8 mouse cellular contexts compared by ENCODE assay signal in genomic region chr7:29296998-29297397, GRCm38 (mm10). TPM values are rescaled to one million over a fixed set of nuclear protein-coding genes. Genes with fewer than 3 reads are reported as not detected.
A peak's percentile ranks its signal among the peaks of the same experiment; 100 is the strongest.
DNase-seq lines count a peak whose midpoint lies in the region.
"Had no signal": no experiment of that assay in that cellular context is flagged by ENCODE, and none has a peak within 500 bp of the region (broad histone marks: within the 10 kb centered on the region; RNA-seq: fewer than 3 reads in every experiment).

No protein-coding gene starts in this region.

- no peaks in the 10 kb centered on the region for H3K27me3 ChIP-seq in splenic B cell, adult 2 months (ENCODE audit: control insufficient read depth, insufficient read depth, low read length, poor library complexity, severe bottlenecking)

- no peaks in the 10 kb centered on the region for H3K36me3 ChIP-seq in splenic B cell, adult 2 months (ENCODE audit: control insufficient read depth, insufficient read depth, low read length, poor library complexity, severe bottlenecking)

- peak; percentile 73 for DNase-seq in A20 (ENCODE audit: low read depth, low spot score)
- DNase-seq in CD4-positive helper T cell, adult 2 months (ENCODE audit: low read depth, low spot score), result peak; percentile 72
- DNase-seq in cerebellum, adult 8-10 months, result peak; percentile 75
- DNase-seq in gastrocnemius, adult 8-10 months (ENCODE audit: low spot score in 2 of 2), result peak; percentile 40 to 64
- peak; percentile 73 for DNase-seq in kidney, adult 18-20 months
- DNase-seq in lung, postnatal 25 days (ENCODE audit: low spot score), result peak; percentile 83
- peak; percentile 81 for DNase-seq in splenic B cell, adult 2 months (ENCODE audit: low read depth, low spot score)

RNA-seq across cellular contexts. Expression of gene Dpf1, which starts 6.8 kb away (rescaled TPM):
- 1 to 10 TPM in 3 of 4 experiments, under 1 TPM in 1; 0.92 to 4.5 (median 2.0) TPM for total RNA-seq in gastrocnemius, adult 8-10 months (2022)

RNA-seq across cellular contexts. Expression of gene Ppp1r14a, which starts 7.9 kb away (rescaled TPM):
- total RNA-seq in gastrocnemius, adult 8-10 months (2022), result 1 to 10 TPM; 2.7 to 3.4 (median 3.0) TPM

RNA-seq across cellular contexts. Expression of gene Spint2, which starts 15.3 kb away (rescaled TPM):
- total RNA-seq in gastrocnemius, adult 8-10 months (2022), result 10 to 100 TPM; 11.2 to 15.9 (median 12.5) TPM

RNA-seq across cellular contexts. Expression of gene 2200002D01Rik, which starts 48.7 kb away (rescaled TPM):
- under 1 TPM in 3 of 4 experiments, not detected in 1; 0.44 to 0.85 (median 0.79) TPM for total RNA-seq in gastrocnemius, adult 8-10 months (2022)
- total RNA-seq: layer of hippocampus, adult 18-20 months had no signal

RNA-seq across cellular contexts. Expression of gene Yif1b, which starts 58.9 kb away (rescaled TPM):
- total RNA-seq in gastrocnemius, adult 8-10 months (2022), result 10 to 100 TPM; 36.9 to 39.3 (median 38.4) TPM

Comparison
In these comparisons a context has a peak if more than half of its experiments do, and no peak if none do; other contexts are left out.
1. Peak in every context shown above with its lines: DNase-seq.